Mouse (Mus musculus) ES-Bruce4 (cell line): ENCODE results near the gene Zscan2. TPM values are rescaled to one million over a fixed set of nuclear protein-coding genes. Genes with fewer than 3 reads are reported as not detected.

ENCODE experiments used
- H3K27ac ChIP-seq: 2 replicates; pipeline ENCODE4 v1.5.1; 2012; ENCODE audit warnings: low read length, inconsistent platforms; ENCODE audit not compliant: insufficient read depth
- H3K27me3 ChIP-seq: 2 replicates; pipeline ENCODE4 v1.6.1; 2012; ENCODE audit warnings: mild to moderate bottlenecking, low read length, inconsistent platforms; ENCODE audit not compliant: control insufficient read depth, poor library complexity, insufficient read depth, severe bottlenecking
- H3K36me3 ChIP-seq: 2 replicates; pipeline ENCODE4 v1.6.1; 2012; ENCODE audit warnings: inconsistent platforms, mild to moderate bottlenecking, low read length, moderate library complexity; ENCODE audit not compliant: control insufficient read depth, poor library complexity, insufficient read depth, severe bottlenecking
- H3K4me1 ChIP-seq: one replicate; pipeline ENCODE4 v1.8.1; 2011; ENCODE audit warnings: low read length; ENCODE audit not compliant: control insufficient read depth, insufficient read depth
- H3K4me3 ChIP-seq: 2 replicates; pipeline ENCODE4 v1.5.1; 2011; ENCODE audit warnings: low read depth, mild to moderate bottlenecking, low read length
- H3K9ac ChIP-seq: 2 replicates; pipeline ENCODE4 v1.6.1; 2012; ENCODE audit warnings: low read depth, mild to moderate bottlenecking, inconsistent platforms; ENCODE audit not compliant: poor library complexity, severe bottlenecking
- H3K9me3 ChIP-seq: replicated peaks from 2 replicates; pipeline ENCODE4 v1.6.1; 2012; ENCODE audit warnings: mild to moderate bottlenecking, low read length, inconsistent platforms; ENCODE audit not compliant: control insufficient read depth, poor library complexity, insufficient read depth, severe bottlenecking
- CTCF ChIP-seq: IDR thresholded peaks from one replicate; pipeline ENCODE4 v1.8.1; 2011; ENCODE audit warnings: low read depth, low read length
- EP300 ChIP-seq: IDR thresholded peaks from 2 replicates; pipeline ENCODE4 v1.6.1; 2011; ENCODE audit warnings: low read depth, low read length; ENCODE audit not compliant: insufficient read depth
- POLR2A ChIP-seq: IDR thresholded peaks from one replicate; pipeline ENCODE4 v1.8.1; 2011; ENCODE audit warnings: low read length; ENCODE audit not compliant: insufficient read depth
- polyA plus RNA-seq: library from polyadenylated mRNA; stranded (reverse); fragments of >200 nt; gene quantifications from 2 replicates; pipeline ENCODE4 v1.2.4, GENCODE M21; 2011; ENCODE audit warnings: low read depth; ENCODE audit not compliant: missing spikeins, insufficient read depth, insufficient read length

Zscan2 gene
- polyA plus RNA-seq, 1 experiment: 4.9 TPM

DNA sequence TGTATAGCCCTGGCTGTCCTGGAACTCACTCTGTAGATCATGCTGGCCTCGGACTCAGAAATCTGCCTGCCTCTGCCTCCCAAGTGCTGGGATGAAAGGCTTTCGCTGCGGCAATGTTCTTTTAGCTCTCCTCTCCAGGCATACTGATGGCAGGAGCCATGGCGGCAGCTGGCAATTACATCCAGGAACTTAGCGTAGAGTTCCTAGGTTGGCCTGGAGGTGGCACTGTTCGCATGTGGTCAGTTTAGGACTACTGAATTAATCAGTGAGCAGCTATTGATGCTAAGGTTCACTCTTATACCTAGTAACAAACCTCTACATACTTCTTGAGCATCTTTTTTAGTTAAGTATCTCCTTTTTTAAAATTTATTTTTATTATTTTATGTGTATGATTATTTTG, 3.5 kb upstream of the Zscan2 start:
- TF ChIP-seq EP300: no peak
- peak; percentile 72 for TF ChIP-seq CTCF
- Histone ChIP-seq H3K27ac (0 out of 2 replicates have a peak overlapping the region, but pooled peaks have one; percentile 7), H3K4me3 (peak overlapping the region; percentile 50; the same call in 1 of the 2 replicates), H3K9me3 (no peaks in the 10 kb centered on the region), H3K9ac (peak overlapping the region; percentile 12; the same call in 1 of the 2 replicates), H3K27me3 (no peaks in the 10 kb centered on the region), H3K36me3 (no peaks in the 10 kb centered on the region), H3K4me1 (no peaks in the 10 kb centered on the region)

DNA sequence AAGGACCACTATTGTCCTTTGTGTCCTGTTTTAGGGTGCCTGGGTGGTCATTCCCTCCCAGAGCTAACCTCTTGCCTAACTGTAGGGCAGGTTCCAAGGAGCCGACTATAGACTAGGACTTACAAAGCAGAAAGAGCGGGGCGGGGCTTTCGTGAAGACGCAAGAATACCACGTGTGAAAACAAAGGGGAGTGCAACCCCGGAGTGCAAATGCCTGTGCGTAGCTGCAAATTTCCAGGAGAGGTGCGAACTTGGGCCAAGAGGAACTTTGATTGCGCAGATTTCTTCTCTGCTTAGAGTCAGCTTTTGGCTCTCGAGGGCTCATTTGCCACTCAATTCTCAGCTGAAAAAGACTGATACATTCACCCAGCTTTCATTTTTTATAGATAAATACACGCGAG, 493 bp upstream of the Zscan2 start:
- peak overlapping the region; percentile 57 for H3K4me3 ChIP-seq
- TF ChIP-seq EP300: no peak
- TF ChIP-seq POLR2A: no peak
- no peak for TF ChIP-seq CTCF
- peaks cover 3% of the 10 kb centered on the region for H3K4me1 ChIP-seq
- no peaks in the 10 kb centered on the region for H3K36me3 ChIP-seq
- no peaks in the 10 kb centered on the region for H3K9me3 ChIP-seq
- H3K27ac ChIP-seq: no peak overlapping the region
- H3K27me3 ChIP-seq: no peaks in the 10 kb centered on the region
- no peak overlapping the region for H3K9ac ChIP-seq

DNA sequence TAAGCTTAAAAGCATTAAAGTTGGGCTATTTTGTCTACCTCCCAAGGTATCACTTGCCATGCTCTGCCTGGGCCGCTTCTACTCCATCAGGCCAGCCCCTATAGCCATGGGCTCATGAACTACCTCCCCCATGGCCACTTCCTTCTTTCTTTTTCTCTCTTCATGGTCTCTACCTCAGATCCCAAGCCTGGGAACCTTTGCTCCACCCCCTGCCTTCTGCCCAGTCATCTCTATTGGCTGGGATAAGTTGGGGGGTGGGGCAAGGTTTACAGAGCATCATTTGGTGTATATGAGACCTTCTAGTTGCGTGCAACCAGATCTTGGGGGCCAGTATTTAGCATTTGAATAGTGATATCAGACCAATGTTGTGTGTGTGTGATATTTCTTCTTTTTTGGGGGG, 1.8 kb downstream of the Zscan2 start:
- Histone ChIP-seq H3K4me3 (no peak overlapping the region), H3K27ac (no peak overlapping the region), H3K4me1 (peaks cover 3% of the 10 kb centered on the region), H3K9me3 (no peaks in the 10 kb centered on the region), H3K9ac (no peak overlapping the region), H3K36me3 (no peaks in the 10 kb centered on the region), H3K27me3 (no peaks in the 10 kb centered on the region)
- TF ChIP-seq CTCF: no peak
- TF ChIP-seq EP300: no peak
- no peak for TF ChIP-seq POLR2A

GRCm38 (mm10) chr7:80863520-80863919, 2.8 kb downstream of the Zscan2 start:
- Histone ChIP-seq H3K36me3 (no peaks in the 10 kb centered on the region), H3K27me3 (no peaks in the 10 kb centered on the region), H3K9ac (no peak overlapping the region), H3K4me1 (peaks cover 3% of the 10 kb centered on the region), H3K9me3 (no peaks in the 10 kb centered on the region), H3K4me3 (no peak overlapping the region), H3K27ac (no peak overlapping the region; the same call in 1 of the 2 replicates)
- TF ChIP-seq POLR2A (no peak), CTCF (no peak)

DNA sequence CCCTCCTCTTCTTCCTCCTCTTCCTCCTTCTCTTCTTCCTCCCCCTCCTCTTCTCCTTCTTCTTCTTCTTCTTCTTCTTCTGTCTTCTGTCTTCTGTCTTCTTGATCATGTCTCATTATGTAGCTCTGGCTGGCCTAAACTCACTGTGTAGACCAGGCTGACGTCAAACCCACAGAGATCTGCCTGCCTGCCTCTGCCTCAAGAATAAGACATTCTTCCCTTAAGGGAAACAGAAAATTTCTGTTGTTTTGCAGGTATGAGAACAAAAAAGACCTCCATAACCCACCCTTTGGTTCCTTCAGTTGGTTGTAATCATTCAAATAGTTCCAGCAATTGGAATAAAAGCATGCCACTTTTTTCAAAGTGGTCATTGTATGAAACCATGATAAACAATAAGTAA, 3.4 kb downstream of the Zscan2 start:
- H3K4me1 ChIP-seq: peaks cover 3% of the 10 kb centered on the region
- H3K27me3 ChIP-seq: no peaks in the 10 kb centered on the region
- no peak overlapping the region for H3K4me3 ChIP-seq
- no peak overlapping the region for H3K27ac ChIP-seq
- H3K36me3 ChIP-seq: no peaks in the 10 kb centered on the region
- H3K9me3 ChIP-seq: no peaks in the 10 kb centered on the region
- no peak for TF ChIP-seq CTCF
- TF ChIP-seq EP300: no peak
- TF ChIP-seq POLR2A: no peak
- no peak overlapping the region for H3K9ac ChIP-seq

- Histone ChIP-seq H3K9me3 (no peaks in the 10 kb centered on the region), H3K4me3 (no peak overlapping the region), H3K36me3 (no peaks in the 10 kb centered on the region), H3K27me3 (no peaks in the 10 kb centered on the region), H3K27ac (no peak overlapping the region), H3K9ac (no peak overlapping the region), H3K4me1 (peaks cover 3% of the 10 kb centered on the region)
- TF ChIP-seq CTCF: no peak
- no peak for TF ChIP-seq POLR2A
- no peak for TF ChIP-seq EP300
Measured at GRCm38 (mm10) chr7:80864831-80865230, 4.1 kb downstream of the Zscan2 start.
